Mouse (Mus musculus): Measurements from ENCODE around the gene Kif16b. TPM values are rescaled to one million over a fixed set of nuclear protein-coding genes. Genes with fewer than 3 reads are reported as not detected.

Kif16b gene
- polyA plus RNA-seq, 1 experiment, result 6.8 TPM

DNA sequence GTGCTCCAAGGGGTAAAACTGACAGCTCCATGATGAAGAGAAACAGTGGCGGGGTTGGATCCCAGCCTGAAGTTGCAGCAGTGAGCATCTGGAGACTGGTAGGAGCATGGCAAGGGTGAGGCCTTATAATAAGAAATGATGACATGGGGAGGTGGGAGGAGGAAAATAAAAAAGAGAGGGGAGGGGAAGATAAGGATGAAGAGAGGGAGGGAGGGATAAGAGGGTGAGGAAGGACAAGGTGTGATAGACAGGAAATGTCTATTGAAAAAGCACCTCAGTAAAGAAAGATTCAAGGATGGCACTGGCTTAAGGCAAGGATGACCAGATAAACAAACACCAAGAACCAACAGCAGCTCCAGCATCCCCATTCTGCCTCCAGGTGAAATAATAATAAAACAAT is 126.6 kb downstream of the Kif16b start:
- no peak for DNase-seq (ENCODE audit: low read depth)
- TF ChIP-seq CTCF (IDR thresholded peaks at IDR 0.05; ENCODE audit: borderline replicate concordance, extremely low read depth, insufficient read depth, insufficient read length), result no peak
- no peak for TF ChIP-seq POLR2A (IDR thresholded peaks at IDR 0.05; ENCODE audit: borderline replicate concordance, extremely low read depth, insufficient read depth, insufficient read length, poor library complexity, severe bottlenecking)

DNA sequence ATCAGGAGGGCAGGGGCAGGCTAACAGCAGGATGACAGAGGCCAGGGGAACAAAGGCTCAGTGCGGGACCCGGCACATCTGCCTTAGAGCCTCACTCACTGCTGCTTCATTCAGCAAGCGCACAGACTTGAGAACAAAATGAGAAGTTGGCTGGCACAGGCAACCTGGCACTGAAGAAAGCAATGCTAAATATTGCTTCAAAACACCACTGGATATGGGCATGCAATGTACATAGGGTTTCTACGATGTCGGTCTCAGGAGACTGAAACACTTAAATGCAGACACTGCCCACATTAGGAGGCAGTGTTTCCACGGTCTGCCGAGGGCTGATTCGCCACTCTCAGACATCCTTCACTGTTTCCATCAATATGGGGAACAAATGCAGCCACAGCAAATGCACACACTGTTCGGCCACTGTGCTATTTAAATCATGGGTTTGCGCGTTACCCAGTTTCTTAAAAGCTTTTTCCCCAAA is 131.6 kb downstream of the Kif16b start:
- TF ChIP-seq CTCF (IDR thresholded peaks at IDR 0.05; ENCODE audit: borderline replicate concordance, extremely low read depth, insufficient read depth, insufficient read length) (no peak), POLR2A (IDR thresholded peaks at IDR 0.05; ENCODE audit: borderline replicate concordance, extremely low read depth, insufficient read depth, insufficient read length, poor library complexity, severe bottlenecking) (no peak)
- peak; percentile 41 for DNase-seq (ENCODE audit: low read depth)

DNA sequence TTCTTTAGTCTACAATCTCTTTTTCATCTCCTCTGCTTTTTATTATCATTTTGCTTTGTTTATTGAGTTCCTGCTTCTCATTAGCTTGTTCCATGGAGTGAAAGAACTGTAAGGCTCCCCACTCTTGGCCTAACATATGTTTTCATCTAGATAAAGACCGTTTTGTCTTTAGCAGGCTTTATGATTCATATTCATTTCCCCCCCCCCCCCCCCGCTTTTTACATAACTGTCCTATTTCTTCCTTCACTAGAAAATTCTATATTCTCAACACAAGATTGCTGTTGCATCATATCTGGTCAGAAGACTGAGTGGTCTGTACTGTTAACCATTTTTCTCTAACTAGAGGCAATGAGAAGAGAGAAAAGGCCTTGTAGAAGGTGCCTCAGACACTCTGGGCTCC is 137.1 kb downstream of the Kif16b start:
- DNase-seq (ENCODE audit: low read depth), result no peak
- TF ChIP-seq POLR2A (IDR thresholded peaks at IDR 0.05; ENCODE audit: borderline replicate concordance, extremely low read depth, insufficient read depth, insufficient read length, poor library complexity, severe bottlenecking) (no peak), CTCF (IDR thresholded peaks at IDR 0.05; ENCODE audit: borderline replicate concordance, extremely low read depth, insufficient read depth, insufficient read length) (no peak)

DNA sequence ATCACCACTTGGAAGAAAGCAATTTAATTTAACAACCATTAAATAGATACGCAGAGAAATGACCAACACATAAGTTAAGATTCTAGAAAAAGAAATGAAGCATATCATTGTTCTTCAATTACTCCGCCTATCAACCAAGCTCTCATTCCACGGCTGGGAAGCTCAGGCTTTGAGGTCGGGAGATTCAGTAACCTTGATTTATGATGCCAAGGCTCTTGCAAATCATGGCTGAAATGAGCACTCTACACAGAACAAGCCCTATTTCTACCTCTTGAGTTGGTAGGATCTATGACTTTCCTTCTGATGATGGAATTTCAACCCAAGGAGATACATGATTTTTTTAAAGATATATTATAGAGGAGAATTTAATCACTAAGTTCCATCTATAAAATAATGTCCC is 140.5 kb downstream of the Kif16b start:
- no peak for TF ChIP-seq CTCF (IDR thresholded peaks at IDR 0.05; ENCODE audit: borderline replicate concordance, extremely low read depth, insufficient read depth, insufficient read length)
- no peak for TF ChIP-seq POLR2A (IDR thresholded peaks at IDR 0.05; ENCODE audit: borderline replicate concordance, extremely low read depth, insufficient read depth, insufficient read length, poor library complexity, severe bottlenecking)
- DNase-seq (ENCODE audit: low read depth), result no peak

DNA sequence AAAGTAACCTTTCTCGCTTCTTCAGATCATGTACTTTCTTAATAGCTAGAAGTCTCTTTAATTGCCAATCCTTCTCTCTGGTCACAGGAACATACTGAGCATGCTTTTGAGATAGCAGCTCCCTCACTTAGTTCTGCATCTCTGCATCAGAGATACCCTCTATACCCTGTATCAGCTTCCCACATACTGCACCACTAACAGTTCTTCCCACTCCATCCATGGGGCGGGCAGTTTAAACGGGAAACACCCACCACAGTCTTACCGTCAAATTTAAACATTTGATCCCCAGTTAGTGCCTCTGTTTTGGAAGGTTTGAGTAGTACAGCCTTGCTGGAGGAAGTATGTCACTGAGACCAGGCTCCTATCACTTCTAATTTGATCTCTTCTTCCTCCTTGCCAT is 142.1 kb downstream of the Kif16b start:
- no peak for DNase-seq (ENCODE audit: low read depth)
- TF ChIP-seq POLR2A (IDR thresholded peaks at IDR 0.05; ENCODE audit: borderline replicate concordance, extremely low read depth, insufficient read depth, insufficient read length, poor library complexity, severe bottlenecking) (no peak), CTCF (IDR thresholded peaks at IDR 0.05; ENCODE audit: borderline replicate concordance, extremely low read depth, insufficient read depth, insufficient read length) (no peak)

DNA sequence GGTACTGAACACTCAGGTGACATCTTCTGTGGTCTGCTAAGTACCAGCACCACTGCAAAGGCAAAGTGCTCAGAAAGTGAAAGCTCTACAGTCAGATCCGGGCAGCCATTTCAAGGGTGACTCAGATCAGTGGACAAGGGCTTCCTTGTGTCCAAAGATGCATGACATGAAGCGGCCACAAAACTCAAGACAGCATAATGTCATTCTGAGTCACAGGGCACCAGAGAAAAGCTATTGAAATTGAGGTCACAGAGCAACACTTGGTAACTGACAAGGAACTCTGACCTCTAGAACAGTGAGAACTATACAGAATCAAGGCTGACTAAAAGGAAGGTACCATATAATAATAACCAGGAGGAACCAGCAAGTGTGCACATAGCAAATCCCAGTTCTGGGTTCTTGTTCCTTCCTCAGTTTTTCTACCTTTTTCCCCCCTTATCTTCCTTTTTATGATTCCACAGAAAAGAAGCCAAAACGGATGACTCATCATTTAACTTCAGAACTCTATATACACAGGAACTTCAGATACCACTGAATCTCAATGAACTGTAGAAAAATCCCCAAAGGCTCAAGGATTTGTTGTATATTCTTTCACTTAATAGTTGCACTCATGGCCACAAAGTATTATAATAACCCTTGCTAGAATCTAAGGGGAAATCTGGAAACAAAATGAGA is 143.1 kb downstream of the Kif16b start:
- TF ChIP-seq CTCF (IDR thresholded peaks at IDR 0.05; ENCODE audit: borderline replicate concordance, extremely low read depth, insufficient read depth, insufficient read length) (no peak), POLR2A (IDR thresholded peaks at IDR 0.05; ENCODE audit: borderline replicate concordance, extremely low read depth, insufficient read depth, insufficient read length, poor library complexity, severe bottlenecking) (no peak)
- DNase-seq (ENCODE audit: low read depth), result no peak

DNA sequence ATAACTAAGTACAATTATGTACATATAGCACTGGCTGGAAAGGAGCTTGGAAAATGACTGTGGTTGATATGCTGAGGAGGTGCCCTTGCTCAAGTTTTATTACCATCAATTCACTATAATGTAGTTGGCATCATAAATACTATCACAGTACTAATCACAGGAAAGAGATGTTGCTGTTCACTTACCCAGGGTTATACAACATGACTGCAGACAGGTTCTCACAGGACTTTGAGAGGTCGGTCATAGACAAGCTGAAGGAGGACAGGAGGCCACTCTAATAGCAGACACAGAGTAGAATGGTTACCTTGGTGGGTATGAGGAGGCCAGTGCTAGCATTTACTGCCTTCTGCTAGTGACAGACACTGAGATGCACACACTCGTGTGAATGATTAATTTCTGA is 162.0 kb downstream of the Kif16b start:
- no peak for DNase-seq (ENCODE audit: low read depth)
- TF ChIP-seq POLR2A (IDR thresholded peaks at IDR 0.05; ENCODE audit: borderline replicate concordance, extremely low read depth, insufficient read depth, insufficient read length, poor library complexity, severe bottlenecking), result no peak
- TF ChIP-seq CTCF (IDR thresholded peaks at IDR 0.05; ENCODE audit: borderline replicate concordance, extremely low read depth, insufficient read depth, insufficient read length), result no peak

DNA sequence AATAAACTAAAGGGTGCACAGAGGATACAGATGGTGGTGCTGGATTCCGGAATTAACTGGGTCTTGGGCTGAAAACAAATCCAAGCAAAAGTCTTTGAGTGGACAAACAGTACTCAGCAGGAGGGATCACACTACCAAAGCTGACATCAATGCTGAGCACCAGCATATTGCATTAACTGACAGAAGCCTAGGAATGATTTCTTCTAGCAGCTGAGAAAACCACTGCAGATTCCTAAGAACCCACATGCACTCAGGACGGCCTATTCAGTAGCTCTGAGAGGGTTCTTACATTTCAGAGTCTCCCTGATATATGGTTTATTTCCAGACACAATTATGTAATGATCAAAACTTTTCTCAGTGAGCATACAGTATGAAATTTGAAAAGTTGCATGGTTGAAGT is 162.8 kb downstream of the Kif16b start:
- no peak for DNase-seq (ENCODE audit: low read depth)
- no peak for TF ChIP-seq POLR2A (IDR thresholded peaks at IDR 0.05; ENCODE audit: borderline replicate concordance, extremely low read depth, insufficient read depth, insufficient read length, poor library complexity, severe bottlenecking)
- TF ChIP-seq CTCF (IDR thresholded peaks at IDR 0.05; ENCODE audit: borderline replicate concordance, extremely low read depth, insufficient read depth, insufficient read length), result no peak

DNA sequence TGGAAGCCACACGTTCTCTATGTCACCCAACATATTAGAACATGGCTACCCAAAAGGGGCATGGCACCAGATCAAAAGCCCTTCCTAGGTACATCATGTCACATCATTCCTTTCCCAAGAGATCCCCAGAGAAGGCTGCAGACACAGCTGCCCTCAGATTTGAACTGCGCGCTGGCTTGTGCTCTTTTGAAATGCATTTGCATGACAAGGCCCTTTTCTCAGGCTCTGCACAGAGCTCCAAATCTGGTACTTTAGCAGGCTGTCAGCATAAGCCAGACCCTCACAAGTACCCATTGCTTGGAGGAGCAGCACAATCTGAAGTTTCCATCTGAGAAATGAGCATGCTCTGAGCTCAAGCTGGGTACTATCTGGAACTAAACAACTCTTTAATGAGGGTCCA is 165.6 kb downstream of the Kif16b start:
- DNase-seq (ENCODE audit: low read depth), result peak; percentile 52

DNA sequence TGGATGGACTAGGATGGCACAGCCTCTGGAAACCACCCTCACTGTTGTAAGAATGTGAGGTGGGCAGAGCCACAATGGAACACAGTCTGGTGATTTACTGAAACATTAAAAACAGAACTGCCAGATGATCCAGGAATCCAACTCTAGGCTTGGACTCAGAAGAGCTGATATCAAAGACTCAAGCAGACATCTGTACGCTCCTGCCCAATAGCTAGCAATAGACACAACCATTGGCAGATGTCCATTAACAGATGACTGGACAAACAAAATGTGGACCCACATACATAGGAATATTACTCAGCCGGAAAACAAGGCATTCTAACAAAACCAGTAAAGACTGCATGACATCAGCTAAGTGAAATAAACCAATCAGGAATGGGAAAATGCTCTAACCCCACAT is 167.3 kb downstream of the Kif16b start:
- TF ChIP-seq CTCF (IDR thresholded peaks at IDR 0.05; ENCODE audit: borderline replicate concordance, extremely low read depth, insufficient read depth, insufficient read length) (no peak), POLR2A (IDR thresholded peaks at IDR 0.05; ENCODE audit: borderline replicate concordance, extremely low read depth, insufficient read depth, insufficient read length, poor library complexity, severe bottlenecking) (no peak)
- DNase-seq (ENCODE audit: low read depth), result no peak

More for the DNA sequence above, 165.6 kb downstream of the Kif16b start:
- no peak for TF ChIP-seq CTCF (IDR thresholded peaks at IDR 0.05; ENCODE audit: borderline replicate concordance, extremely low read depth, insufficient read depth, insufficient read length)
- no peak for TF ChIP-seq POLR2A (IDR thresholded peaks at IDR 0.05; ENCODE audit: borderline replicate concordance, extremely low read depth, insufficient read depth, insufficient read length, poor library complexity, severe bottlenecking)

DNA sequence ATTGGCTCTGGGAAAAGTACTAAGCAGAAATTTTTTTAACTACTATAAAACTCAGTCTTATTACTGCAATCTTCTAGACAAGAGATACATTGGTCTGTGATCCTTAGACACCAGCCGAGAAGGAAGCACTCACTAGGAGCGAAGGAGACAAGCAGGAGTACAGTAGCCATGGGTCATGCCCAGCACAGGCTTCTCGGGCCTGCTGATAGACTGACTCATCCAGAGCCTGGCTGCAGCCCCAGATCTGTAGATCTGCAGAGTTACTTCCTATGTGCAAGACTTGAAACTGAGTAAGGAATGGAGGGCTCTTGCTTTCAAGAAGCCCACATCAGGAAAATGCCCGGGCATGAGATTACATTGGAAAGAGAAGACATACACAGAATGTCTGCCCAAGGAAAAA is 169.0 kb downstream of the Kif16b start:
- DNase-seq (ENCODE audit: low read depth), result no peak
- TF ChIP-seq POLR2A (IDR thresholded peaks at IDR 0.05; ENCODE audit: borderline replicate concordance, extremely low read depth, insufficient read depth, insufficient read length, poor library complexity, severe bottlenecking) (no peak), CTCF (IDR thresholded peaks at IDR 0.05; ENCODE audit: borderline replicate concordance, extremely low read depth, insufficient read depth, insufficient read length) (no peak)

DNA sequence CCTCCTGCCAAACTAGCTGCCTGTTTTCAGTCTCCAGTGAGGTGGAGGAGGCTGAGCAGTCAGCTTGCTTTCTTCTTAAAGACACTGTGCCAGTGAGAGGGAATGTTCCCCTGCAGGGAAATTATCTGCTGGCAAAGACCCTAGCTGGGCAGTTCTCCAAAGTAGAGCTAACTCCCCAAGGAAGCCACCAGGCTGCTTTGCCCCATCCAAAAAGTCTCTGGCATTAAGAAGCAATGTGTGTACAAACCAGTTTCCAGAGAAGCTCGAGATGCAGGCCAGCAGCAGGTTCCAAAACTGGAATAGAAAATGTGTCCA is 169.6 kb downstream of the Kif16b start:
- TF ChIP-seq POLR2A (IDR thresholded peaks at IDR 0.05; ENCODE audit: borderline replicate concordance, extremely low read depth, insufficient read depth, insufficient read length, poor library complexity, severe bottlenecking), result no peak

More for the DNA sequence above, 169.6 kb downstream of the Kif16b start:
- DNase-seq (ENCODE audit: low read depth), result peak; percentile 96

All from brain, embryonic 14.5 days (tissue).